Mouse (Mus musculus): ENCODE results near the gene Ctnna3. TPM values are rescaled to one million over a fixed set of nuclear protein-coding genes. Genes with fewer than 3 reads are reported as not detected.
"Not testable (repeated sequence)": the region's sequence is repeated elsewhere in the genome, so short reads cannot be mapped to it uniquely, and the experiment has no call there.

Ctnna3 gene
- polyA plus RNA-seq, 1 experiment from 2014 or later: 1.8 TPM

- no peak for ATAC-seq (ENCODE audit: low FRiP score, low read depth)
- H3K4me3 ChIP-seq: no peak overlapping the region
- H3K9me3 ChIP-seq: no peaks in the 10 kb centered on the region
- no peaks in the 10 kb centered on the region for H3K4me1 ChIP-seq (replicated peaks)
- no peaks in the 10 kb centered on the region for H3K27me3 ChIP-seq
- H3K36me3 ChIP-seq: no peaks in the 10 kb centered on the region
- no peak overlapping the region for H3K4me2 ChIP-seq
- WGBS: 21% methylated on average over 5 of the region's 5 CpGs
- no peak overlapping the region for H3K9ac ChIP-seq
- H3K27ac ChIP-seq (replicated peaks): no peak overlapping the region
Measured at GRCm38 (mm10) chr10:64636760-64637159, 1206.9 kb downstream of the Ctnna3 start.

GRCm38 (mm10) chr10:64639061-64639460 lies 1209.2 kb downstream of the Ctnna3 start:
- Histone ChIP-seq H3K4me3 (no peak overlapping the region), H3K36me3 (no peaks in the 10 kb centered on the region), H3K27ac (replicated peaks) (no peak overlapping the region), H3K9ac (no peak overlapping the region), H3K27me3 (no peaks in the 10 kb centered on the region), H3K4me1 (replicated peaks) (no peaks in the 10 kb centered on the region), H3K9me3 (no peaks in the 10 kb centered on the region), H3K4me2 (no peak overlapping the region)
- ATAC-seq (ENCODE audit: low FRiP score, low read depth): no peak

GRCm38 (mm10) chr10:64641093-64641492 lies 1211.2 kb downstream of the Ctnna3 start:
- H3K27ac ChIP-seq (replicated peaks): no peak overlapping the region
- H3K9ac ChIP-seq: no peak overlapping the region
- no peak overlapping the region for H3K4me2 ChIP-seq
- H3K4me3 ChIP-seq: no peak overlapping the region
- no peak for ATAC-seq (ENCODE audit: low FRiP score, low read depth)
- no peaks in the 10 kb centered on the region for H3K4me1 ChIP-seq (replicated peaks)
- H3K36me3 ChIP-seq: no peaks in the 10 kb centered on the region
- H3K9me3 ChIP-seq: no peaks in the 10 kb centered on the region
- H3K27me3 ChIP-seq: no peaks in the 10 kb centered on the region
- WGBS: 76% methylated on average over 4 of the region's 4 CpGs

- H3K4me3 ChIP-seq: no peak overlapping the region
- no peak overlapping the region for H3K27ac ChIP-seq (replicated peaks)
- H3K27me3 ChIP-seq: no peaks in the 10 kb centered on the region
- ATAC-seq (ENCODE audit: low FRiP score, low read depth): peak; percentile 38; the same call in 1 of the 2 replicates
- no peak overlapping the region for H3K4me2 ChIP-seq
- H3K36me3 ChIP-seq: no peaks in the 10 kb centered on the region
- H3K9me3 ChIP-seq: no peaks in the 10 kb centered on the region
- H3K4me1 ChIP-seq (replicated peaks): no peaks in the 10 kb centered on the region
- H3K9ac ChIP-seq: no peak overlapping the region
- WGBS: 58% methylated on average over 8 of the region's 8 CpGs
Measured at GRCm38 (mm10) chr10:64641576-64641975, 1211.7 kb downstream of the Ctnna3 start.

- no peak for ATAC-seq (ENCODE audit: low FRiP score, low read depth)
- H3K4me2 ChIP-seq: no peak overlapping the region
- no peaks in the 10 kb centered on the region for H3K9me3 ChIP-seq
- H3K27ac ChIP-seq (replicated peaks): no peak overlapping the region
- no peaks in the 10 kb centered on the region for H3K36me3 ChIP-seq
- H3K9ac ChIP-seq: no peak overlapping the region
- H3K4me1 ChIP-seq (replicated peaks): no peaks in the 10 kb centered on the region
- H3K27me3 ChIP-seq: no peaks in the 10 kb centered on the region
- no peak overlapping the region for H3K4me3 ChIP-seq
- 81% methylated on average over 2 of the region's 2 CpGs for WGBS
Measured at GRCm38 (mm10) chr10:64643976-64644375, 1214.1 kb downstream of the Ctnna3 start.

- no peak overlapping the region for H3K4me2 ChIP-seq
- WGBS: 91% methylated on average over 4 of the region's 4 CpGs
- no peak overlapping the region for H3K4me3 ChIP-seq
- ATAC-seq (ENCODE audit: low FRiP score, low read depth): no peak
- H3K9me3 ChIP-seq: no peaks in the 10 kb centered on the region
- H3K27me3 ChIP-seq: no peaks in the 10 kb centered on the region
- no peak overlapping the region for H3K27ac ChIP-seq (replicated peaks)
- no peaks in the 10 kb centered on the region for H3K4me1 ChIP-seq (replicated peaks)
- no peak overlapping the region for H3K9ac ChIP-seq
- H3K36me3 ChIP-seq: no peaks in the 10 kb centered on the region
Measured at GRCm38 (mm10) chr10:64661190-64661589, 1231.3 kb downstream of the Ctnna3 start.

GRCm38 (mm10) chr10:64671469-64671868 lies 1241.6 kb downstream of the Ctnna3 start:
- Histone ChIP-seq H3K36me3 (no peaks in the 10 kb centered on the region), H3K27me3 (no peaks in the 10 kb centered on the region), H3K9me3 (no peaks in the 10 kb centered on the region), H3K9ac (no peak overlapping the region), H3K4me2 (no peak overlapping the region), H3K4me3 (no peak overlapping the region), H3K4me1 (replicated peaks) (no peaks in the 10 kb centered on the region), H3K27ac (replicated peaks) (no peak overlapping the region)
- ATAC-seq (ENCODE audit: low FRiP score, low read depth): no peak
- 90% methylated on average over 2 of the region's 2 CpGs for WGBS

GRCm38 (mm10) chr10:64675796-64676195 lies 1245.9 kb downstream of the Ctnna3 start:
- ATAC-seq (ENCODE audit: low FRiP score, low read depth): no peak
- no peaks in the 10 kb centered on the region for H3K36me3 ChIP-seq
- WGBS: 97% methylated on average over 3 of the region's 3 CpGs

GRCm38 (mm10) chr10:64710017-64710416 lies 1280.1 kb downstream of the Ctnna3 start:
- ATAC-seq (ENCODE audit: low FRiP score, low read depth): no peak
- Histone ChIP-seq H3K27ac (replicated peaks) (no peak overlapping the region), H3K4me1 (replicated peaks) (no peaks in the 10 kb centered on the region), H3K4me2 (no peak overlapping the region), H3K27me3 (no peaks in the 10 kb centered on the region), H3K36me3 (no peaks in the 10 kb centered on the region), H3K4me3 (no peak overlapping the region), H3K9me3 (no peaks in the 10 kb centered on the region), H3K9ac (no peak overlapping the region)
- 84% methylated on average over 2 of the region's 2 CpGs for WGBS

More at GRCm38 (mm10) chr10:64675796-64676195, 1245.9 kb downstream of the Ctnna3 start:
- Histone ChIP-seq H3K4me2 (no peak overlapping the region), H3K9ac (no peak overlapping the region), H3K4me3 (no peak overlapping the region), H3K27ac (replicated peaks) (no peak overlapping the region), H3K27me3 (no peaks in the 10 kb centered on the region), H3K9me3 (no peaks in the 10 kb centered on the region), H3K4me1 (replicated peaks) (no peaks in the 10 kb centered on the region)

- Histone ChIP-seq H3K36me3 (no peaks in the 10 kb centered on the region), H3K4me2 (peak overlapping the region; percentile 9; the same call in 1 of the 2 replicates), H3K4me3 (no peak overlapping the region), H3K4me1 (replicated peaks) (0 out of 2 replicates have a peak, but pooled peaks cover 6% of the 10 kb centered on the region), H3K27ac (replicated peaks) (no peak overlapping the region), H3K9me3 (no peaks in the 10 kb centered on the region), H3K27me3 (no peaks in the 10 kb centered on the region), H3K9ac (no peak overlapping the region)
- WGBS: 38% methylated on average over 9 of the region's 9 CpGs
- peak; percentile 63; the same call in 1 of the 2 replicates for ATAC-seq (ENCODE audit: low FRiP score, low read depth)
Measured at GRCm38 (mm10) chr10:64718036-64718435, 1288.1 kb downstream of the Ctnna3 start.

- H3K9me3 ChIP-seq: no peaks in the 10 kb centered on the region
- H3K27me3 ChIP-seq: no peaks in the 10 kb centered on the region
- H3K4me1 ChIP-seq (replicated peaks): no peaks in the 10 kb centered on the region
- no peak overlapping the region for H3K9ac ChIP-seq
- H3K36me3 ChIP-seq: no peaks in the 10 kb centered on the region
- H3K4me2 ChIP-seq: no peak overlapping the region
- no peak for ATAC-seq (ENCODE audit: low FRiP score, low read depth)
- WGBS: 86% methylated on average over 2 of the region's 2 CpGs
- no peak overlapping the region for H3K27ac ChIP-seq (replicated peaks)
- no peak overlapping the region for H3K4me3 ChIP-seq
Measured at GRCm38 (mm10) chr10:64735692-64736091, 1305.8 kb downstream of the Ctnna3 start.

GRCm38 (mm10) chr10:64736616-64737015 lies 1306.7 kb downstream of the Ctnna3 start:
- WGBS: 43% methylated on average over 2 of the region's 2 CpGs
- Histone ChIP-seq H3K27ac (replicated peaks) (no peak overlapping the region), H3K36me3 (no peaks in the 10 kb centered on the region), H3K4me1 (replicated peaks) (no peaks in the 10 kb centered on the region), H3K4me3 (no peak overlapping the region), H3K27me3 (no peaks in the 10 kb centered on the region), H3K9ac (no peak overlapping the region), H3K4me2 (no peak overlapping the region), H3K9me3 (no peaks in the 10 kb centered on the region)
- no peak for ATAC-seq (ENCODE audit: low FRiP score, low read depth)

- H3K4me2 ChIP-seq; H3K9ac ChIP-seq; H3K27me3 ChIP-seq; H3K36me3 ChIP-seq; ATAC-seq (ENCODE audit: low FRiP score, low read depth); H3K27ac ChIP-seq (replicated peaks); H3K9me3 ChIP-seq; H3K4me1 ChIP-seq (replicated peaks); H3K4me3 ChIP-seq: not testable (repeated sequence)
- WGBS: 88% methylated on average over 11 of the region's 11 CpGs
Measured at GRCm38 (mm10) chr10:64741721-64742120, 1311.8 kb downstream of the Ctnna3 start.
